Mouse (Mus musculus): ENCODE measurements around the gene Mup13. TPM values are rescaled to one million over a fixed set of nuclear protein-coding genes. Genes with fewer than 3 reads are reported as not detected.

Mup13 gene
- not detected for polyA plus RNA-seq (2014; fragmentation: Illumina TruSeq; extraction: RNeasy Lipid Tissue Mini Kit (QIAGEN cat#74804); ENCODE audit: low read depth, low replicate concordance)

GRCm38 (mm10) chr4:61228186-61228585 lies at the start of gene Mup13:
Gene Mup13, minus strand, starts transcription at chr4:61228286.

Other genes with a start within 250 kb of the Mup13 start
- gene Mup14, start 75.7 kb upstream of the Mup13 start, polyA plus RNA-seq (2014; fragmentation: Illumina TruSeq; extraction: RNeasy Lipid Tissue Mini Kit (QIAGEN cat#74804); ENCODE audit: low read depth, low replicate concordance) = 2.9 TPM
- not detected for gene Mup15, start 211.5 kb upstream of the Mup13 start, polyA plus RNA-seq (2014; fragmentation: Illumina TruSeq; extraction: RNeasy Lipid Tissue Mini Kit (QIAGEN cat#74804); ENCODE audit: low read depth, low replicate concordance)

Data from sigmoid colon, adult 10 weeks (tissue).